Mouse (Mus musculus) layer of hippocampus, postnatal 14 days (tissue): ENCODE results near the gene Tbc1d10b. TPM values are rescaled to one million over a fixed set of nuclear protein-coding genes. Genes with fewer than 3 reads are reported as not detected.
"Not testable (repeated sequence)": the region's sequence is repeated elsewhere in the genome, so short reads cannot be mapped to it uniquely, and the experiment has no call there.

Experiments used
- DNase-seq, 2 experiments: peaks; one replicate each; pipeline ENCODE4 v3.0.0; 2021 to 2022; ENCODE audit warnings: low spot score in 2 of 2, mixed read lengths in 1 of 2
- long read RNA-seq, 2 experiments: library from polyadenylated mRNA; stranded (forward); transcript quantifications; one replicate each; pipeline ENCODE4 v2.0.0; 2021
- total RNA-seq, 2 experiments: library from RNA; stranded (reverse); gene quantifications; 2 replicates each; pipeline ENCODE4 v1.2.3; 2021

Tbc1d10b gene
- 10 to 100 TPM; 93.6 to 97.3 TPM for total RNA-seq
- long read RNA-seq, experiment 1, transcript Tbc1d10b-201 (9 exons, 3,614 nt), result major isoform, 68 of 87 reads
- long read RNA-seq, experiment 1, partial matches to known transcripts, result 0 of 87 reads
- long read RNA-seq, experiment 1, other reads (novel, unspliced or antisense), result 17 of 87 reads
- long read RNA-seq, experiment 2, transcript Tbc1d10b-201 (9 exons, 3,614 nt), result major isoform, 86 of 131 reads
- long read RNA-seq, experiment 2, partial matches to known transcripts, result 4 of 131 reads
- long read RNA-seq, experiment 2, other reads (novel, unspliced or antisense), result 40 of 131 reads

- no peak for DNase-seq
Measured at GRCm38 (mm10) chr7:127208295-127208552, at the start of gene Tbc1d10b. TSS of gene Tbc1d10b (minus strand) at chr7:127208468.

- no peak for DNase-seq
Measured at GRCm38 (mm10) chr7:127256518-127256917, 48.2 kb upstream of the Tbc1d10b start.

- no peak for DNase-seq
Measured at GRCm38 (mm10) chr7:127255965-127256364, 47.7 kb upstream of the Tbc1d10b start.

- DNase-seq, result no peak
Measured at GRCm38 (mm10) chr7:127255008-127255407, 46.7 kb upstream of the Tbc1d10b start.

DNA sequence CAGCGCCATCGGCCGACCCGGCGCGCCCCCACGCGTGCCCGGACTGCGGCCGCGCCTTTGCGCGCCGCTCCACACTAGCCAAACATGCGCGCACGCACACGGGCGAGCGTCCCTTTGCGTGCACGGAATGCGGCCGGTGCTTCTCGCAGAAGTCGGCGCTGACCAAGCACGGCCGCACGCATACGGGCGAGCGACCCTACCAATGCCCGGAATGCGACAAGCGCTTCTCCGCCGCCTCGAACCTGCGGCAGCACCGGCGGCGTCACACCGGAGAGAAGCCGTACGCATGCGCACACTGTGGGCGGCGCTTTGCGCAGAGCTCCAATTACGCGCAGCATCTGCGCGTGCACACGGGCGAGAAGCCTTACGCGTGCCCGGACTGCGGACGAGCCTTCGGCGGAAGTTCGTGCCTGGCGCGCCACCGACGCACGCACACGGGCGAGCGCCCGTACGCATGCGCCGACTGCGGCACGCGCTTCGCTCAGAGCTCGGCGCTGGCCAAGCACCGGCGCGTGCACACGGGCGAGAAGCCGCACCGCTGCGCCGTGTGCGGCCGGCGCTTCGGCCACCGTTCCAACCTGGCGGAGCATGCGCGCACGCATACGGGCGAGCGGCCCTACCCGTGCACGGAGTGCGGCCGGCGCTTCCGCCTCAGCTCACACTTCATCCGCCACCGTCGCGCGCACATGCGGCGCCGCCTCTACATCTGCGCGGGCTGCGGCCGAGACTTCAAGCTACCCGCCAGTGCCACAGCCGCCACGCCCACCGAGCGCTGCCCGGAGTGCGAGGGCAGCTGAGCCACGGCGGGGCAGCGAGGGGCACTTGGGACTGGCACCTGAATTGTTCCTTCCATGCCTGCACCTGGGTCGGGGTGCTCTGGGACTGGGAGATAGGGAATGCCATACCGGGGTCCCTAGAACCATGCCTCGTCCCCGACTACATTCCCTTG, 45.8 kb upstream of the Tbc1d10b start:
- peak; percentile 94 to 96 for DNase-seq

DNA sequence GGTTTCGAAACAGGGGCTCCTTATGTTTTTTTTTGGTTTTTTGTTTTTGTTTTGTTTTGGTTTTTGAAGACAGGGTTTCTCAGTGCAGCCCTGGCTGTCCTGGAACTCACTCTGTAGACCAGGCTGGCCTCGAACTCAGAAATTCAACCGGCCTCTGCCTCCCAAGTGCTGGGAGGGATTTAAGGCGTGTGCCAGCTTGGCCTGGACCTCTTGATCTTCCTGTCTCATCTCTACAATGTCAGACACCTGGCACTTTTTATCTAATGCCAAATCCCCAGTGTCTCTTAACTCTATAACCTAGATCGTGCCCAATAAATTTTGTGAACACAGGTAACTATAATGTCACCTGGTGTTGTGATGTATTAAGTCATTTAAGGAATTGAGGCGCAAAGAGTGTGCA, 45.1 kb upstream of the Tbc1d10b start:
- no peak for DNase-seq

- DNase-seq, result no peak
Measured at GRCm38 (mm10) chr7:127252414-127252813, 44.1 kb upstream of the Tbc1d10b start.

GRCm38 (mm10) chr7:127250511-127250910, 42.2 kb upstream of the Tbc1d10b start:
- not testable (repeated sequence) for DNase-seq

GRCm38 (mm10) chr7:127244658-127245510, 36.6 kb upstream of the Tbc1d10b start:
- no peak for DNase-seq

DNA sequence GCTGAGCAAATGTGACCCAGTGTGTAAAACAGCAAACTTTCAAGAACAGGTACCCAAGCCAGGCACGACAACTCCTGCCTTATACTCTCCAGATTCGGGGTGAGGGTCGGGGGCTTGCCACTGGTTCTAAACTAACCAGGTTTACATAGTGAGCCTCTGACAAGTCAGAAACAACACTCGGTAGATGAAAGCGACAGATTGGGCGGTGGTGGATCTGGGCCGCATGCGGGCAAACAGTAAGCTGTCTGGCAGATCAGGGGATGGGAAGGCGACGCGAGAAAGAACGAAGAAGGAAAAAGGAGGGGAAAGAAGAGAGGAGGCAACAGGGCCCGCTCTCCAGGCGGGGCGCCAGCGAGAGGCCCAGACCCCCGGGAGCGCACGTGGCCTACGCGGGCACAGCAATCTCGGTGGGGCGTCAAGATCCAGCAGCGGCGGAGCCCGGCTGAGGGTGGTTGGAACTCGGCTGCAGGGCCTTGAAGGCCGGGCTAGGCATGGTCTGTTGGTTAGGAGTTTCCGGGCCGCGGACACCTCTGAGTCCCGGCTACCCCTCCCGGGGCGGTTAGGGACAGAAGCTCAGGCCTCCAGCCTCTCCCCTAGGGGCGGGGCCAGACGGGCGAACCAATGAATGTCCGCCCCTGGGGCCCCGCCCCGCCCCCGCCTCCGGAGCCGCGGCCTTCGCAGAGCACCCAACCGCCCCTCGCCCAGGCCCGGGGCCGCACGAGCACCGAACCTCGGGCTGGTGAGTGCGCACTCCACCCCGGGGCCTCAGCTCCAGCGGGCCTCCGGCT, 35.8 kb upstream of the Tbc1d10b start, which contains the start of gene Zfp771:
Gene Zfp771 (plus strand): TSS at position 405 of the 788 bp plus-strand sequence.
- peak; percentile 91 to 94 for DNase-seq

GRCm38 (mm10) chr7:127243361-127243867, 35.1 kb upstream of the Tbc1d10b start:
- no peak for DNase-seq

GRCm38 (mm10) chr7:127234777-127235176, 26.5 kb upstream of the Tbc1d10b start:
- DNase-seq, result no peak

DNA sequence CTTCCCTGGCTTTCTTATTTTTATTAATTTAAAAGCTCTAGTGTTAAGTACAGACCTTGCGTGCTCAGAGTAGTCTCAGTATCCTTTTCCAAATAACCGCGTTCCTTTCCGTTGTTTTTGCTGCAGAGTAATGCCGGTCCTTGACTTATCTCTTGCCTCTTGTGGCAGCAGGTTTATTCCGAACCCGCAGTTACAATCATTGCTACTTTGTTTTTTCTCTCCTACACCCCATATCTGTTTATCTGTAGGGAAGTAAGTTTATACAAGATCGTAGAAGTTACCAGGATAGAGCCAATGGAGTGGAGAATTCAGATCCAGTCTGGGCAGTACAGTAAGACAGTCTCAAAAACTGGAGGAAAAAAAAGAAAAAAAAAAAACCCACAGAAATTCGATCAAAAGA, 25.5 kb upstream of the Tbc1d10b start:
- no peak for DNase-seq

DNA sequence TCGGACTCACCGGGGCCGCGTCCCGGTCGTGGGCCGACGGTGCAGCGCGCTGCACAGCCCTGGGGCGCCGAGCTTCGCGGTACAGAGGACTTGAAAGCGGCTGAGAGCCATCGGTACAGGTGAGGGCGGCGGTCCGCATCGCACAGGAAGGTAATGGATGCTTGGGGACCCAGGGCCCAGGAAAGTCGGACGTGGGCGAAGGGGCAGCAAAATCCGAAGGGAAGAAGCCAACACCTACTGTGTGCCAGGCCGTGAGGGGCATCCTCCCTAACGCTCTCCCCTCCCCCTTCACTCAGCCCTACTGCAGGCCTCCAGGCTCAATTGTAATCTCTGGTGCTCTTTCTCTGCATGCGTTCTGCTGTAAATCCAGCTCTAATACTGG, 25.1 kb upstream of the Tbc1d10b start:
- no peak for DNase-seq

- peak; percentile 83 to 86 for DNase-seq
Measured at GRCm38 (mm10) chr7:127232622-127233367, 24.5 kb upstream of the Tbc1d10b start, which contains the start of the genes Zfp553 and Sept1. TSS of gene Zfp553 (plus strand) at chr7:127233061. TSS of gene Sept1 (minus strand) at chr7:127233130.

DNA sequence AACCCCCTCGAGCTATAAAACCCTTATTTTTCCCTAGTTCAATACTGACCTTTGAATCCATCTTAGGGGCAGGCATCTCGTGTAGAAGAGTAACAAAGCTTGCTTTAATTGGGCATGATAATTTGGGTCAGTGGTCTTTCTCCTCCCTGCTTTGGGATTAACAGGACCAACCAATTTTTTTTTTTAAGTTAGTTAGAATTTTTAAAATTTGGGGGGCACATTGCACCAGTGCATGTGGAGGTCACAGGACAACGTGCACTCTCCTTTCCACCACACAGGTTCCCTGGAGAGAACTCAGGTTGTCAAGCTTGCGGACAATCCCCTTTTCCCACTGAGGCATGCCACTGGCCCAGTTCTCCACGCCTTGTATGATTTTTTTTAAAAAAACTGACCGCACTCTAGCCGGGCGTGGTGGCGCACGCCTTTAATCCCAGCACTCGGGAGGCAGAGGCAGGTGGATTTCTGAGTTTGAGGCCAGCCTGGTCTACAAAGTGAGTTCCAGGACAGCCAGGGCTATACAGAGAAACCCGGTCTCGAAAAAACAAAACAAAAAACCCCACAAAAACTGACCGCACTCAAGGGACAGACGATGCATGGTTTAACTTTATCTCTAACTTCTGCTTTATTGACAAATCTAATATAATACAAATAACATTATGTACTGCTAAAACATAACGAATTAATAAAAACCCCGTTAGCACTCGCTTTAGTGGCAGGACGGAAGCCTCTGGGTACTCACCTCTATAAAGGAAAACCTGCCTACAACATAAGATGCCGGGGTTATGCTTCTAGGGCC, 23.8 kb upstream of the Tbc1d10b start:
- no peak for DNase-seq

DNA sequence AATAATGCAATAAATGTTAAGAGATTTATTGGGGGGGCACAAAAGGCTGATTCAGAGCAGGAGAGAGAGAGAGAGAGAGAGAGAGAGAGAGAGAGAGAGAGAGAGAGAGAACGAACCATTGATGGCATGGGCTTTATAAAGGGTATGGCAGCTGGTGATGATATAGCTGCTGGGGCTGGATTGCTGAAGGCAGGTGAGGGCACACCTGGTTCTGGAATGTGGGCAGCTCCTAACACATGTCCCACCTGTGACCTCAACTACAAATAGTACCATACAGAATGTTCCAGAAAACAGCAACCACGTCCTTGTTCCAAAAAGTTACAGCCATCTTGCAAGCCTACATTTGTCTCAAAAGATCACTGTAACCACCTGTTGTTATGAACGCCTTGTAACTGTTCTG, 23.1 kb upstream of the Tbc1d10b start:
- DNase-seq, result no peak

GRCm38 (mm10) chr7:127228615-127229303, 20.5 kb upstream of the Tbc1d10b start:
- DNase-seq, result peak; percentile 75 to 87
